Mouse (Mus musculus): Measurements from ENCODE around the gene Gm9918. TPM values are rescaled to one million over a fixed set of nuclear protein-coding genes. Genes with fewer than 3 reads are reported as not detected.

Gm9918 gene
- total and polyA plus RNA-seq, 2 experiments from 2014 or later: not detected

DNA sequence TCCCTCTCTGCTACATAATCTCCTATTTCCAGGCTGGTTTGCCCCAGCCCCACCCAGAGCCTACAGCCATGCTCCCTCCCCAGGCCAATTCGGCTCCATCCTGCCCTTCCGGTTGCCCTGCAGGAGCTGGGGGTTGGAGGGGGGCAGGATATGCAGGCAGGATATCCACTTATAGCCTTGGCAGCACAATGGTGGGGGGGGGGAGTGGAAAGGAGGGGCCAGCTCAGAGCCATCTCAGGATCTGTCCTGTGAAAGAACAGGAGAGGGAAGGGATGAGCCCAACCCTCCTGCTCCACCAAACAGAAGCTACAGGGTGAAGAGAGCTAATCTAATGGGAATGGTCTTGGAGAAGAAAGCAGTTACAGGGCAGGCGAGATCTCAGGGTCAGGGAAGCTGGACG is 29.8 kb upstream of the Gm9918 start:
- Histone ChIP-seq H3K36me3 (ENCODE audit: insufficient read depth) (peaks cover 10% of the 10 kb centered on the region; the same call in 1 of the 2 replicates), H3K9me3 (ENCODE audit: low read length) (no peaks in the 10 kb centered on the region), H3K4me2 (ENCODE audit: low read depth) (no peak overlapping the region), H3K27me3 (ENCODE audit: insufficient read depth, low read length) (no peaks in the 10 kb centered on the region), H3K4me3 (ENCODE audit: low read depth, low read length) (no peak overlapping the region), H3K4me1 (ENCODE audit: insufficient read depth) (peaks cover 19% of the 10 kb centered on the region), H3K9ac (no peak overlapping the region), H3K27ac (ENCODE audit: low read depth, low read length) (no peak overlapping the region)
- 80% methylated on average over 4 of the region's 4 CpGs for WGBS
- DNase-seq (no peak), ATAC-seq (no peak)
- TF ChIP-seq CTCF (IDR thresholded peaks at IDR 0.05; ENCODE audit: low read depth): no peak

DNA sequence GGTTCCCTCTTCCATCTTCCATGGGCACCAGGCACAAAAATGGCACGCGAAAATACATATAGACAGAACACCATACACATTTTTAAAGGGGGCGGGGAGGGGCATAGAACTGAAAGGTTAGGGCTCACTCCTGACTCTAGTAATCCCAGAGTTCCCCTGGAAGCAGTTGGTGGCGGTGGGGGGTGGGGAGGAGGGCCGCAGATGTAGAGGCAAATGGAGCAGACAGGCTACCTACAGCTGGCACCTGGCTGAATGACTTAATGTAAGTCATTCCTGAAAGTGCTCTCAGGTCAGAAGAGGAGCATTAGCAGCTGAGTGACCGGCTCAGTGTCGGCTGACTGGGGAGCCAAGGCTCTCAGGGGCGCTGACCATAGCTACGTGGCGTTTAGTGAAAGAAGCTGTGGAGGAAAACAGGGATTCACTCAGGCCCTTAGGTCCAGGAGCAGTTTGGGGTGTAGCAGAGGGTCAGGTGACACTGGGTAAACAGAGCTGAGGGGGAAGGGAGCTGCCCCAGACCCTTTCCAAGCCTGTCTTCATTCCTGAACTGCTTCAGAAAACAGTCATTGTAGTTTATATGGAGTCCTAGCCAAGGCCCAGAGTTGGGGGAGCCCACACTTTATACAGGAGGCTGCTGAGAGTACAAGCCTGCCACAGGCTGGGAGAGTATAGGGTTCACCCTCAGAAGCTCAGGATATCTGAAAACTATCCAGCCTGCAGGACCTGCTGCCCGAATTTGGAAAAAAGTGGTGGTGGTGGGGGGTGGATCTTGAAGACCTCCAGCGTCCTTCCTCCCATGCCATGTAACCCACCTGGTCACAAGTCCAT is 27.7 kb upstream of the Gm9918 start:
- Histone ChIP-seq H3K9me3 (ENCODE audit: low read length) (no peaks in the 10 kb centered on the region), H3K27me3 (ENCODE audit: insufficient read depth, low read length) (no peaks in the 10 kb centered on the region), H3K4me2 (ENCODE audit: low read depth) (no peak overlapping the region), H3K27ac (ENCODE audit: low read depth, low read length) (no peak overlapping the region), H3K4me1 (ENCODE audit: insufficient read depth) (peaks cover 19% of the 10 kb centered on the region), H3K4me3 (ENCODE audit: low read depth, low read length) (no peak overlapping the region), H3K9ac (no peak overlapping the region), H3K36me3 (ENCODE audit: insufficient read depth) (peaks cover 7% of the 10 kb centered on the region; the same call in 1 of the 2 replicates)
- 39% methylated on average over 12 of the region's 12 CpGs for WGBS
- no peak for TF ChIP-seq CTCF (IDR thresholded peaks at IDR 0.05; ENCODE audit: low read depth)
- ATAC-seq: no peak
- no peak for DNase-seq

DNA sequence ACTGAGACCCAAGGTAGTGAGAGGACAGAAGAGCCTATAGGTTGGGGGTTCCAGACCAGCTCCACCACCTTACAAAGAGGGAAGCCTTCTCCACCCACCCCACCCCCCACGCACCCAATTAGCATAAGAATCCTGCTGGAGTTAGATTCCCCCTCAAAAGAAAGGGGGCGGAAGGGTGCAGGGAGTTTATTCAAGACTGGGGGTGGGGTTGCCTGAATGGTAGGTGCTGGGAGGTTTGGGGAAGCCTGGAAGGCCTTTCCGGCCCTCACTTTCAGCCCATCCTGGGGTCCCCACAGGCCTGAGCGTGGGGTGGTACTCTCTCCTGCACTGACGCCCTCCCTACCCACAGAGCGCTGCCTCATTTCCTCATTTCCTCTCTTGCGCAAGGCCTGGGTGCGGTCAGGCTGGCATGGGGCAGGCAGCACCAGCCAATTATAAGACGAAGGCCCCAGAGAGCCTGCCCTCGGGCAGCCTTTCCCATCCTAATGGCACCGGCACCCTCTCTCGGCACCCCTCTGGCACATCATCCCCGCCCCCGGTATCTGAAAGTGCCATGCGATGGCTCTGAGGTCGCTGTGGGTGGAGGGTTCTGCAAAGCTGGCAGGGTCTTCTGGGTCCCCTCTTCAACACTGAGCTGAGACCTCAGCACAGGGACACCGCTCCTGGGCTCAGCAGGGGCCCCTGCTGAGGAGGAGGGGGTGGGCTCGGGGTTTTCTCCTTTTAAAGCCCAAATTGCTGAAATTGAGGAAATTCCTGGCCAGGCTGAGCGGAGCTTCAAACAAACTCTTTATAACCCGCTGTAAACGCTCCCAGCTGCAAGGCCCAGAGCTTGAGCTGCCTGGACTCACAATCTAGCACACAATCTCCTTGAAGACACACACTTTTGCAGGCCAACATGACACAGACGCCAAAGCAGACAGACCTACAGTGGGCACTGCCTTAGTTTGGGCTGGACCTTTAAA is 26.9 kb upstream of the Gm9918 start:
- Histone ChIP-seq H3K4me1 (ENCODE audit: insufficient read depth) (peaks cover 19% of the 10 kb centered on the region), H3K4me2 (ENCODE audit: low read depth) (peak overlapping the region; percentile 20), H3K9ac (0 out of 2 replicates have a peak overlapping the region, but pooled peaks have one; percentile 26), H3K27me3 (ENCODE audit: insufficient read depth, low read length) (no peaks in the 10 kb centered on the region), H3K36me3 (ENCODE audit: insufficient read depth) (peaks cover 6% of the 10 kb centered on the region; the same call in 1 of the 2 replicates), H3K27ac (ENCODE audit: low read depth, low read length) (no peak overlapping the region), H3K9me3 (ENCODE audit: low read length) (no peaks in the 10 kb centered on the region), H3K4me3 (ENCODE audit: low read depth, low read length) (no peak overlapping the region)
- TF ChIP-seq CTCF (IDR thresholded peaks at IDR 0.05; ENCODE audit: low read depth): no peak
- ATAC-seq (no peak), DNase-seq (no peak)
- 19% methylated on average over 22 of the region's 22 CpGs for WGBS

DNA sequence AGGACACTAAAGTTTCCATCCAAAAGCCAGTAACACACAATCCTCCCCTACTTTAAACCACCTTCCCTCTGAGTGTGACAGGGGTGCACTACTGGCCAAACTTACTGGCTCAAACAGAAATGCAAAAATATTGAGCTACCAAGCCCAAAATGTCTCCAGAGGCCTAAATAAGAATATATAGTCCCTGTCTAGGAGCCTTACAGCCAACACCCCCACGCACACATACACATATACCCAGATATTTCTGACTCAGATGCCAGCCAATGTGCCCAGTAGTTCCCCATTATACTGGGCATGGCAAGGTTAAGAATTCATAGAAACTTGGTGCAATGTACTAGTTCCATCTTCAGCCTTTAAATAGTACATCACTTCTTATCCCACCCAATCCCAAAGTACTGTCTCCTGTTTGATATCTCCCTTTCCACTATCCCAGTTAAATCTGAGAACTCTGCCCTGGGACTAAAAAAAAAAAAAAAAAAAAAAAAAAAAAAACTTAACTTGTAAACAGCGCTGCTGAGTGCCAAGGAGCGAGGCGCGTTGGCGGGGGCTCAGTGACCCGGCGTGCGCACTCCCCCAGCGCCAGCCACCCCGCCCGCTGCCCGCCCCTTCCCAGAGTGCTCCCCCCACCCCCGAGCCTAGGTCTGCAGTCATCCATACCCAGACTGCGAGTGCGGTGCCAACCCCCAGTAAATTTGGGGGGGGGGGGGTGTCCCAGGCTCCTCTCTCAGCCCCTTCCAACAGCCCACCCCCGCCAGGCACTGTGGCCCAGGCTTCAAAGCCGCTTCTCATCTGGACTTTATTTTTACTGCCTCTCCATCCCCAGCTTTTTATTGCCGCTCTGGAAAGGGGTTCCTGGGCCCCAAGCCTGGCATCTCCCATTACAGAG is 25.8 kb upstream of the Gm9918 start:
- 9% methylated on average over 19 of the region's 19 CpGs for WGBS
- no peak for DNase-seq
- Histone ChIP-seq H3K27ac (ENCODE audit: low read depth, low read length) (no peak overlapping the region), H3K9me3 (ENCODE audit: low read length) (no peaks in the 10 kb centered on the region), H3K27me3 (ENCODE audit: insufficient read depth, low read length) (no peaks in the 10 kb centered on the region), H3K4me2 (ENCODE audit: low read depth) (peak overlapping the region; percentile 99), H3K4me1 (ENCODE audit: insufficient read depth) (peaks cover 19% of the 10 kb centered on the region), H3K36me3 (ENCODE audit: insufficient read depth) (peaks cover 3% of the 10 kb centered on the region; the same call in 1 of the 2 replicates), H3K4me3 (ENCODE audit: low read depth, low read length) (peak overlapping the region; percentile 66), H3K9ac (0 out of 2 replicates have a peak overlapping the region, but pooled peaks have one; percentile 26)
- ATAC-seq: no peak
- no peak for TF ChIP-seq CTCF (IDR thresholded peaks at IDR 0.05; ENCODE audit: low read depth)

DNA sequence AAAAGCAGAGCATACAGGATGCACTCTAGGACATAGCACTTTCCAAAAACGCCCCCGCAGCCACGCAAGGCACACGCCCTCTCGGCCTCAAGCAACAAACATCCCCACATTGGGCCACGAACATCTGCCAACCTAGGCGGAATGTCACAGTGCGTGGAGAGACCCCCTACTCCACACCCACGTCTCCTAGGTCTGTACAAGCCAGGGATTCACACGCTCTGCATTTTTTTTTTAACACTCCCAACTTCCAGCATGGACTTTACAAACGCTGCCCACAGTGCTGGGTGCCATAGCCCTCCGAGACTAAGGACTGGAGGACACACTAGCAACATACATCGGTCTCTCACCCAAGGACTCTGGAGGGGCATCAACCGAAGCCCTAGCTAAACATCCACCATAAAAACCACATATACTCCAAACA is 24.9 kb upstream of the Gm9918 start:
- H3K27ac ChIP-seq (ENCODE audit: low read depth, low read length): 0 out of 2 replicates have a peak overlapping the region, but pooled peaks have one; percentile 85

More for the DNA sequence above, 24.9 kb upstream of the Gm9918 start:
- no peaks in the 10 kb centered on the region for H3K9me3 ChIP-seq (ENCODE audit: low read length)
- 11% methylated on average over 14 of the region's 14 CpGs for WGBS
- H3K9ac ChIP-seq: peak overlapping the region; percentile 66; the same call in 1 of the 2 replicates
- no peak for ATAC-seq
- no peaks in the 10 kb centered on the region for H3K27me3 ChIP-seq (ENCODE audit: insufficient read depth, low read length)
- peak overlapping the region; percentile 66 for H3K4me3 ChIP-seq (ENCODE audit: low read depth, low read length)
- peak overlapping the region; percentile 99 for H3K4me2 ChIP-seq (ENCODE audit: low read depth)
- TF ChIP-seq CTCF (IDR thresholded peaks at IDR 0.05; ENCODE audit: low read depth): no peak
- DNase-seq: no peak
- no peaks in the 10 kb centered on the region for H3K36me3 ChIP-seq (ENCODE audit: insufficient read depth)
- peaks cover 19% of the 10 kb centered on the region for H3K4me1 ChIP-seq (ENCODE audit: insufficient read depth)

Measured in forebrain, postnatal 0 days (tissue).